Mouse (Mus musculus): ENCODE measurements around the gene Rgs9.
"Not testable (repeated sequence)": the region's sequence is repeated elsewhere in the genome, so short reads cannot be mapped to it uniquely, and the experiment has no call there.

Gene Rgs9

GRCm38 (mm10) chr11:109311885-109312605, 14.1 kb upstream of the Rgs9 start:
- in situ Hi-C loops (cut with MboI, MseI) = loop anchor here (5.0 to 25.0 kb wide), 2 partner anchors 270 to 550 kb away; no protein-coding TSS in a partner anchor

- in situ Hi-C loops (cut with MboI, MseI) = loop anchor here (25.0 kb wide), 1 partner anchor 557 kb away; no protein-coding TSS in a partner anchor
Measured at GRCm38 (mm10) chr11:109305680-109306079, 7.8 kb upstream of the Rgs9 start.

GRCm38 (mm10) chr11:109302338-109302737, 4.4 kb upstream of the Rgs9 start:
- in situ Hi-C loops (cut with MboI, MseI) = loop anchor here (25.0 kb wide), 1 partner anchor 560 kb away; no protein-coding TSS in a partner anchor

GRCm38 (mm10) chr11:109297031-109297430, 898 bp downstream of the Rgs9 start:
- in situ Hi-C loops (cut with MboI, MseI) = loop anchor here (5.0 kb wide), 1 partner anchor 40 kb away; no protein-coding TSS in a partner anchor

DNA sequence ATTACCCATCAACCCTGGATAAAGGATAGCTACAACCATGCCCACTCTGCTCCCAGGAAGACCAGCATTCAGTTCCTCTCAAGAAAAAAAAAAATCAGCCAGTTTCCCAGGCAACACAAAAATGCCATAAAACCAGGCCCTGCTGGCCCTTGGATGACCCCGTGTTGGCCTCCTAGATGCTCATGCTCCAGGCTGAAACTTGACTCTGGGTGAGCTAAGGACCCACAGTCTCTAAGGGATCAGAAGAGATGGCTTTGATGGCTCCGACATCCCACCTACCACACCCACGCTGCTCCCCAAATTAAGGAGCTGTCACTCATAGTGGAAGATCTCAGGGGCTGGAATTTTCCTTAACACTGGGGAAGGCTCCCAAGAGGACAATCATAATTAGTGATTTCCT, 5.9 kb downstream of the Rgs9 start:
- in situ Hi-C loops (cut with MboI, MseI) = no loop called here

- in situ Hi-C loops (cut with MboI, MseI) = not testable (repeated sequence)
Measured at GRCm38 (mm10) chr11:109289378-109289777, 8.6 kb downstream of the Rgs9 start.

GRCm38 (mm10) chr11:109284811-109285210, 13.1 kb downstream of the Rgs9 start:
- in situ Hi-C loops (cut with MboI, MseI) = no loop called here

GRCm38 (mm10) chr11:109278186-109278585, 19.7 kb downstream of the Rgs9 start:
- in situ Hi-C loops (cut with MboI, MseI) = loop anchor here (10.0 kb wide), 1 partner anchor 1833 kb away; no protein-coding TSS in a partner anchor

DNA sequence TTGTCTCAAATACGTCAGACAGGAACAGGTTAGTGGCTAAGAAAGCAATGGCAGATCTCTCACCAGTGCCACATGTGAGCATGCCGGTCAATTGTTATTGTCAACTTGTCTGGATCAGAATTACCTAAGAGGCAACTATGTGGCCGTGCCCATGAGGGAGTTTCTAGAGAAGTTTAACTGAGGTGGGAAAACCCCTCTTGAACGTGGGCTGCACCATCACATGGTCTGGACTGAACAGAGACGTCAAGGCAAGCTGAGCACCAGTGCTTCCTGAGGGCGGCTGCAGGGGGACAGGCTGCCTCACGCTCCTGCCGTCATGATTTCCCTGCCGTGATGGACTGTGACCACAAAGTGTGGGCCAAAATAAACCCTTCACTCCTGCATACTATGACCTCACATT, 26.5 kb downstream of the Rgs9 start:
- in situ Hi-C loops (cut with MboI, MseI) = loop anchor here (10.0 kb wide), 1 partner anchor 1827 kb away; no protein-coding TSS in a partner anchor

GRCm38 (mm10) chr11:109270366-109270765, 27.6 kb downstream of the Rgs9 start:
- in situ Hi-C loops (cut with MboI, MseI) = loop anchor here (10.0 kb wide), 1 partner anchor 1826 kb away; no protein-coding TSS in a partner anchor

DNA sequence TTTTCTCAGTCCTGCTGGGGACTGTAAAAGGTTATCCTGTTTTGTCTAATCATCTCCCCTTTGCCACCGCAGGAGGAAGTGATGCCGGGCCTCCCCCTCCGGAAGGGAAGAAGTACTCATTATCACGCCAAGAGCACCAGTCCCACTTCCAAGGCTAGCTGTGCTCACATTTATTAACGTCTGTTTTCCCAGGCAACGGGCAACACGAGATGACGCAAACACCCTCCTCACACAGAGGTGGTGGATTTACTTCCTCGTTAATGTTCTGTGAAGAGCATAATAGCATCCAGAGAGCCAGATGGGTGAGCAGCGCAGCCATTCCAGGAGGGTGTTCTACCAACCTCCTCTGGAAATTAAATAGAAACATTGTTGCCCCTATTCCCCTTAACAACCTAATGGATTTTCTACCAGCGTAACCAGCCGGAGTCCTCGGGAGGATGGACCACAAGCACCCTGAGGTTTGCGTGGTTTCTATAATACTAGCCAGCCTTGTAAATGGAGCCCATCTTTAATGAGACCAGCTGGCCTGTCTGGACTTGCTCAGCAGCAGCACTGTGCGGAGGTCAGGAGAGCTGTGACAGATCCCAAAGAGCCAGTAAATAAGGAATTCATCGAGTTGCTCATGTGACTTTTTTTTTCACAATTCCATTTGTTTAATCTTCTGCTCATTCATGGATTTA, 28.1 kb downstream of the Rgs9 start:
- in situ Hi-C loops (cut with MboI, MseI) = loop anchor here (10.0 kb wide), 1 partner anchor 1825 kb away; no protein-coding TSS in a partner anchor

- in situ Hi-C loops (cut with MboI, MseI) = no loop called here
Measured at GRCm38 (mm10) chr11:109269283-109269661, 28.7 kb downstream of the Rgs9 start.

DNA sequence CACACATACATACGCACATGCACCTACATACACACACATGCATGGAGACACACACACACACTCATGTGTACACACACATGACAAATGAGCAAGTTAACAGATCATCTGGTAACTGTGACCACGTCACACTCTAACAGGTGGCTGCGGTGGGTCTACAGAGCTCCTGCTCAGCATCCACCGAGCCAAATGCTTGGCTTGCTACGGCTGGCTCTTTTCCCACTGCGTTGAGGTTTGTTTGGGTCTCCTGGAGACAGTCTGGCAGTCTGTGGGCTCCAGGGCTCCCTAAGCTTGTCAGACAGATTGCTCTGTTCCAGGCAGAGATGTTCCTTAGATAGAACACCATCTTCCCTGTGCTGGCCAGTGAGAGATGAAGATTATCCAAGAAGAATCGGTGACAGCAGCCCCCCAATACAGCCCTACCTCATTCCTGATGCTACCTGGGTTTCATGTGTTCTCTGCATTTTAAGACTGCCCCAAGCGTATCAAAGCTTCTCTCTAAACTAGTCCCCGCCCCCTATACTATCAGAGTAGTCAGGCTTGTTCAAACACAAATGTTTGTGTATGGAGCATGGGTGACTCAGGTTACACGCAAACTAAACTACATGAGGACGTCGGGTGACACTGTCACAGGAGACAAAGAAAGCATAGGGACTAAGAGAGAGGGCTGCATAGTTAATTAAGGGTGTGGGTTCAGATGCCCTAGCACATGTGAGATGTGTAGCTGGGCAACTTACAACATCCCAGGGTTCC, 31.6 kb downstream of the Rgs9 start:
- in situ Hi-C loops (cut with MboI, MseI) = no loop called here

DNA sequence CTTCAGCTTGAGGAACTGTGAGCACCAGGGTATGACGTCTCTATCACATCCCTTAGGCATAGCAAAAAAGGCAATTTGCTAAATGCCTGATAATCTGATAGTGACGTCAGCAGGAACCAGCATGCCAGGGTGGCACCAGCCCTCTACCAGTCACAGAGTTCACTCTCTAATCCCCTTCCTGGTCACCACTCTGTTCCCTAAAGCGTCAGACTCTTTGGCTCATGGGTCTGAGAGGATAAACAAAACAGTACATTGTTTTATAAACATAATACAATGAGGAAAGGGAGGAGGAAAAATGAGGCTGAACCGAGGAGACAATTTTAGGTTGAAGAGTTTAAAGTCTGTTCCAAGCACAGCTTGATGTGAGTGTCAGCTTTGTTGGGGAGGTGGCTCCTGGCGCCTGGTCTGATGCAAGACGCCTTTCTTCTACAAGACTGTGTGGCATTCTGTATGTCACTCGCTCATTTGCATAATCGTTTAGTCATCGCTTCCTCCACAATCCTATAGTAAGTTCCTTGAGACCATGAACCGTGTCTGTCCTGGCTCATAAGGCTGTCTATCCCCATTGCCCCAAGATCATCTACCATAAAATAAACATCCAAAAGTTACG, 33.7 kb downstream of the Rgs9 start:
- in situ Hi-C loops (cut with MboI, MseI) = no loop called here

GRCm38 (mm10) chr11:109260561-109260960, 37.4 kb downstream of the Rgs9 start:
- in situ Hi-C loops (cut with MboI, MseI) = no loop called here

DNA sequence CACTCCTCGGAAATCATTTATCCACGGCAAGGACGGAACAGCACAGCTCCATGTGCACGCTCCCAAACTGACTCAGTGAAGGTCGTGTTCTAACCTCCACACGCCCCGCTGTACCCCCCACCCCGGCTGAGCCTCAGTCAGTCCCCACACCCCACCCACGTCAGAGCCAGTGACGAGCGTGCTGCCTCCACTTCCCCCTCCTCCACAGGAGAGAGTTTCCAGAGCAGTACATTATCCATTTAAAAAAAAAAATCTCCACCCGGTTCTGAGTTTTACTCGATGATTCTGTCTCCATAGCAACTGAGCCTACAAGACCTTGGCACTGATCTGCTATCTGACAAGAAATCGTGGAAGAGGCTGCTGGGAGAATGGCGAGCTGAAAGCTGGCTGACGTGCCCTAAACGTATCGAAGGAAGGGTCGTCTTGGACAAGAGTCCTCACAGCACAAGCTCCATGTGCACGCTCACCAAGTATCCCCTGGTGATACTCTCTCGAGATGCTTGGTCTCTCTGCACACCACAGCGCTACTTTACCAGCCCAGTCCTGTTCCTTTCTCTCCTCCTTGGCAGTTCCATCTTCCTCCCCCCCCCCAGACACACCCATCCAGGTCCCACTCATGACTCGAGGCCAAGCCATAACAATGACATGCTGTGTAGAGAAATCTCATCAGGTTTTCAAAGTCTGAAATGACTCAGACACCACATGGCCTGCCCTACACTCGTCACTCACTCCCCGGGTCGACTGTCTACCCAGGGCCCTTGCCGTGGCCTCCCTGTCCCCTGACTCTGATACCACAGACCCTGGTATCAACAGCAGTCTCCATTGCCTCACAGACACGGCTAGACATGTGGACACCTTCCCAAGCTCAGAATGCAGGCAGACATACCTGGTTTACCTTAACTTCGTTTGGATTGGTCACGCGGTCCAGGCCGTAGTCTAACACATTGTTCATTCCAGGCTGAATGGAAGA, 38.7 kb downstream of the Rgs9 start:
- in situ Hi-C loops (cut with MboI, MseI) = loop anchor here (5.0 kb wide), 1 partner anchor 38 kb away; the partner anchor contains the start of gene Rgs9

DNA sequence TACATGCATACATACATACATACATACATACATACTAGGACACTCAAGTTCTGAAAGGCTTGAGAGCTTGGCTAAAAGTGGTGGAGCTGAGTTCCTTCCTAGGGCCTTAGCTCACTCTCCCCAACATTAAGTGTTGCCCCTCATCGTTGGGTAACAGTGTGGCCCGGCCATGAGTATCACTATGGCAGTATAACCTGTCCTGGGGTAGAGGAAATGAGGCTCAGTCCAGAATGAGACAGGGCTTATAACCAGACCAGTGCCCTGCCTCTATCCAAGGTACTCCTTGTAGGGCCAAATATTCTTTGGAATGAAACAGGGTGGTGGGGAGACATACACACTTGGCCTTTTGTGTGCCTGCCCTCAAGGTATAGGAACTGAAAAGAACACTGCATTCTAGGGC, 40.1 kb downstream of the Rgs9 start:
- in situ Hi-C loops (cut with MboI, MseI) = loop anchor here (5.0 kb wide), 1 partner anchor 39 kb away; the partner anchor contains the start of gene Rgs9

GRCm38 (mm10) chr11:109255022-109255421, 42.9 kb downstream of the Rgs9 start:
- in situ Hi-C loops (cut with MboI, MseI) = loop anchor here (5.0 kb wide), 1 partner anchor 42 kb away; the partner anchor contains the start of gene Rgs9

DNA sequence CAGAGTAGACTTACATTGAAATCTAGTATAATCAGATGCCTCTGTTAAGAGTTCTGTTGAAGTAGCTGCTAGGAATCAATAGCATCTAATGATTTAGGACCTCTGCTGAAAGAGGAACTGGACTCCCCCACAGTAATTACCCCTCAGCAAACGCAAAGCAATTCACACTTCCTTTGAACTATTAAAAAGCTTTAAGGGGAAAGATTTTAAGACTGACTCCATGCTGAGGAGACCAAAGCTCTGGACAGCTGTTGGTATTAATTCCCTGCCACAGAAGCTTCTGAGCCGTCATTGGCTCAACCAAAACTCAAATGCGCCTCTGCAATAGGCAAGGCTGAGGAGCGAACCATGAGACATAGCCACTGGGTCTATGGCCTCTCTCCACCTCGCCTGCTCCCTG, 45.4 kb downstream of the Rgs9 start:
- in situ Hi-C loops (cut with MboI, MseI) = no loop called here

DNA sequence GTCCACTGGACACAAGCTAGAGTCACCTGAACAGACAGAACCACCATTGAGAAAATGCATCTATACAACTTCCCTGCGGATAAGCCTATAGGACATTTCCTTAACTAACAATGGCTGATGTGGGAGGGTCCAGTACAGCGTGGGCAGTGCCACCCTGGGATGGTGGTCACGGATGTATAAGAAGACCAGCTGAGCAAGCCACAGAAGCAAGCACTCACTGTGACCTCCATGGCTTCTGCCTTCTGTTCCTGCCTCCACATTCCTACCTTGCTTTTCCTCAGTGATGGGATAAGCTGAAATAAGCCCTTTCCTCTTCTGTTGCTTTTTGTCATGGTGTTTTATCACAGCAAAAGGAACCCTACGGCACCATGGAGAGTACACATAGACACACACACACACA, 47.4 kb downstream of the Rgs9 start:
- in situ Hi-C loops (cut with MboI, MseI) = no loop called here
